Mouse (Mus musculus): Measurements from ENCODE around the gene Zfp710. TPM values are rescaled to one million over a fixed set of nuclear protein-coding genes. Genes with fewer than 3 reads are reported as not detected.

The Zfp710 gene
- polyA plus RNA-seq, 1 experiment from 2014 or later, result 22.6 TPM

DNA sequence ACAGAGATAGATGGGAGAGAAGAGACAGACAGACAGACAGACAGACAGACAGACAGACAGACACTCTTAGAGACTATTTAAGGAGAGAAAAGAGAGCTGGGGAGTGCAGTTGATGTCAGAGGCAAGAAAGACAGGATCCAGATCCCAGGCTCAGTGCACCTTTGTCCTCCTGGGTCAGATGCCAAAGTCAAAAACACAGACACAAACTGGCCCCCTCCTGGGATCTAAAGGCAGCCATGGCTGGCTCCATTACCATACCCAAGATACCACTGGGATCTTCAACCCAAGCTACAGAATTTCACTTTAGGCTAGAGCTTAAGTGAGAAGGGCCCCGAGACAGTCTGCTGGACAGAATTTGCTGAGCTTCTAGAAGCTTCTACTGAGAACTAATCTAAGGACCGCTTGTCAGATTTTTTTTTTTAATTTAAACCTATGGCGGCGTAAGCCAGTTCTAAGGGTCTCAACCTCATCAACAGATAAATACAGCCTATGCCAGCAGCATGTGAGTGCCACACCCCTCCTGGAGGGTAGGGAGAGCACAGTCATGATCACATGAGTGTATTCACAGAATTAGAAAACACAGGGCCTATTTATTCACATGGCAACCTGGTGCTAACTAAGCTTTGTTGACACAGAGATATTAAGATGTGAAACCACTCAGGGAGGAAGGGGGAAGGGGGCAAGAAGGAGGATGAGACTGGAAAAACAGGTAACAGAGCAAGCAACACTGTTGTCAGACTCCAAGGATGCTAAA lies 81.2 kb downstream of the Zfp710 start:
- WGBS, result 91% methylated on average over 4 of the region's 4 CpGs
- Histone ChIP-seq H3K27me3 (ENCODE audit: insufficient read depth, low read length) (no peaks in the 10 kb centered on the region), H3K4me2 (replicated peaks; ENCODE audit: low read depth, low read length) (no peak overlapping the region), H3K36me3 (ENCODE audit: insufficient read depth, low read length) (peaks cover 39% of the 10 kb centered on the region), H3K9me3 (ENCODE audit: low read length) (0 out of 2 replicates have a peak, but pooled peaks cover 7% of the 10 kb centered on the region), H3K9ac (replicated peaks; ENCODE audit: low read length) (no peak overlapping the region), H3K4me1 (ENCODE audit: insufficient read depth, low read length) (0 out of 2 replicates have a peak, but pooled peaks cover under 1% of the 10 kb centered on the region), H3K27ac (ENCODE audit: low read length) (no peak overlapping the region), H3K4me3 (ENCODE audit: low read length) (no peak overlapping the region)
- ATAC-seq (ENCODE audit: low FRiP score, low TSS enrichment), result no peak

DNA sequence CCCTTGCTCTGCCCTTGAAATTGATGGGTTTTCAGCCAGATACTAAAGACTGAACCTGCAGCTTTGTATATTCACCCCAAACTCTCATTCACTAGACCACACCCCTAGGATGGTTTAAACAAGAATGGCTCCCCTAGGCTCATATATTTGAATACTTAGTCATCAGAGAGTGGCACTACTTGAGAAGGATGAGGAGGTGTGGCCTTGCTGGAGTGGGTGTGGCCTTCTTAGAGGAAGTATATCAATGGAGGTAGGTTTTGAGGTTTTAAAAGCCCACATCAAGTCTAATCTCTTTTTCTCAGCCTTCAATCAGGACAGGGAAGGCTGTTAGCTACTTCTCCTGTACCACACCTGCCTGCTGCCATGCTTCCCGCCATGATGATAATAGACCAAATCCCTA lies 81.8 kb downstream of the Zfp710 start:
- ATAC-seq (ENCODE audit: low FRiP score, low TSS enrichment), result no peak
- Histone ChIP-seq H3K4me1 (ENCODE audit: insufficient read depth, low read length) (peaks cover 6% of the 10 kb centered on the region; the same call in 1 of the 2 replicates), H3K27ac (ENCODE audit: low read length) (no peak overlapping the region), H3K4me2 (replicated peaks; ENCODE audit: low read depth, low read length) (no peak overlapping the region), H3K9me3 (ENCODE audit: low read length) (0 out of 2 replicates have a peak, but pooled peaks cover 7% of the 10 kb centered on the region), H3K9ac (replicated peaks; ENCODE audit: low read length) (no peak overlapping the region), H3K27me3 (ENCODE audit: insufficient read depth, low read length) (no peaks in the 10 kb centered on the region), H3K4me3 (ENCODE audit: low read length) (no peak overlapping the region), H3K36me3 (ENCODE audit: insufficient read depth, low read length) (peaks cover 33% of the 10 kb centered on the region)
- WGBS, result 100% methylated on average over 1 of the region's 1 CpGs

GRCm38 (mm10) chr7:80111066-80112045 lies 86.7 kb downstream of the Zfp710 start:
- no peak overlapping the region for H3K4me3 ChIP-seq (ENCODE audit: low read length)
- no peak overlapping the region for H3K4me2 ChIP-seq (replicated peaks; ENCODE audit: low read depth, low read length)
- 0 out of 2 replicates have a peak, but pooled peaks cover 7% of the 10 kb centered on the region for H3K9me3 ChIP-seq (ENCODE audit: low read length)
- H3K36me3 ChIP-seq (ENCODE audit: insufficient read depth, low read length), result peaks cover 19% of the 10 kb centered on the region; the same call in 1 of the 2 replicates
- WGBS, result 77% methylated on average over 9 of the region's 9 CpGs
- ATAC-seq (ENCODE audit: low FRiP score, low TSS enrichment), result no peak
- H3K4me1 ChIP-seq (ENCODE audit: insufficient read depth, low read length), result peaks cover 36% of the 10 kb centered on the region
- H3K9ac ChIP-seq (replicated peaks; ENCODE audit: low read length), result no peak overlapping the region
- no peaks in the 10 kb centered on the region for H3K27me3 ChIP-seq (ENCODE audit: insufficient read depth, low read length)
- H3K27ac ChIP-seq (ENCODE audit: low read length), result no peak overlapping the region

- H3K4me1 ChIP-seq (ENCODE audit: insufficient read depth, low read length), result peaks cover 37% of the 10 kb centered on the region
- no peak for ATAC-seq (ENCODE audit: low FRiP score, low TSS enrichment)
These were observed 89.4 kb downstream of the Zfp710 start for GRCm38 (mm10) chr7:80113989-80114388.

GRCm38 (mm10) chr7:80114451-80115223 lies 90.0 kb downstream of the Zfp710 start:
- WGBS, result under 1% methylated on average over 51 of the region's 52 CpGs
- Histone ChIP-seq H3K36me3 (ENCODE audit: insufficient read depth, low read length) (peaks cover 3% of the 10 kb centered on the region; the same call in 1 of the 2 replicates), H3K27ac (ENCODE audit: low read length) (peak overlapping the region; percentile 98), H3K4me1 (ENCODE audit: insufficient read depth, low read length) (peaks cover 37% of the 10 kb centered on the region), H3K9me3 (ENCODE audit: low read length) (no peaks in the 10 kb centered on the region), H3K27me3 (ENCODE audit: insufficient read depth, low read length) (no peaks in the 10 kb centered on the region), H3K9ac (replicated peaks; ENCODE audit: low read length) (peak overlapping the region; percentile 97), H3K4me3 (ENCODE audit: low read length) (peak overlapping the region; percentile 88), H3K4me2 (replicated peaks; ENCODE audit: low read depth, low read length) (peak overlapping the region; percentile 82)
- peak; percentile 84 for ATAC-seq (ENCODE audit: low FRiP score, low TSS enrichment)

More at GRCm38 (mm10) chr7:80113989-80114388, 89.4 kb downstream of the Zfp710 start:
- Histone ChIP-seq H3K9ac (replicated peaks; ENCODE audit: low read length) (peak overlapping the region; percentile 97), H3K4me3 (ENCODE audit: low read length) (peak overlapping the region; percentile 88), H3K9me3 (ENCODE audit: low read length) (no peaks in the 10 kb centered on the region), H3K36me3 (ENCODE audit: insufficient read depth, low read length) (peaks cover 7% of the 10 kb centered on the region; the same call in 1 of the 2 replicates), H3K27me3 (ENCODE audit: insufficient read depth, low read length) (no peaks in the 10 kb centered on the region), H3K4me2 (replicated peaks; ENCODE audit: low read depth, low read length) (peak overlapping the region; percentile 82), H3K27ac (ENCODE audit: low read length) (peak overlapping the region; percentile 98)
- whole genome bisulfite sequencing, result 3% methylated on average over 10 of the region's 10 CpGs

- peak; percentile 99 for ATAC-seq (ENCODE audit: low FRiP score, low TSS enrichment)
- peaks cover 37% of the 10 kb centered on the region for H3K4me1 ChIP-seq (ENCODE audit: insufficient read depth, low read length)
- H3K9ac ChIP-seq (replicated peaks; ENCODE audit: low read length), result peak within 1 kb of the TSS; percentile 97
- under 1% methylated on average over 28 of the region's 29 CpGs for WGBS
- no peaks in the 10 kb centered on the region; the same call in 1 of the 2 replicates for H3K36me3 ChIP-seq (ENCODE audit: insufficient read depth, low read length)
- peak within 1 kb of the TSS; percentile 88 for H3K4me3 ChIP-seq (ENCODE audit: low read length)
- H3K4me2 ChIP-seq (replicated peaks; ENCODE audit: low read depth, low read length), result peak within 1 kb of the TSS; percentile 82
- H3K27ac ChIP-seq (ENCODE audit: low read length), result peak within 1 kb of the TSS; percentile 98
- H3K27me3 ChIP-seq (ENCODE audit: insufficient read depth, low read length), result no peaks in the 10 kb centered on the region
- no peaks in the 10 kb centered on the region for H3K9me3 ChIP-seq (ENCODE audit: low read length)
These were observed 90.6 kb downstream of the Zfp710 start, which contains the start of gene Idh2 for GRCm38 (mm10) chr7:80115224-80115590. Gene Idh2, minus strand, starts transcription at chr7:80115392.

DNA sequence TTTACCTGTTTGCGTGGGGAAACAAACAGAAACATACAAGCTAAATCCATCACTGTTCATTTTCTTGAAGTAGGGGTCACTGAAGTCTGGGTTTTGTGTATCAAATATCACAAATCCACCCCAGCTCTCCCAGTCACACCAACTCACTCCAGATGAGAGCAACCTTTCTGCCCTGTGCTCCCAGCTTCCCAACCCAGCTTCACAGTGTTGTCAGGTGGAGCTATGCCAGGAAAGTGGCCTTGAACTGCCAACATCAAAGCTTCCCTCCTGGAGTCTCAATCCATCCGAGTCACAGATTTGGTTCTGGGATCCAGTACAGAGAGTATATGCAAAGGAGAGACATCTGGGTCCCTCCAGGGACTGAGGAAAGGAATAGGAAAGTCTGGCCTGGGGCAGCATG lies 91.5 kb downstream of the Zfp710 start:
- Histone ChIP-seq H3K9ac (replicated peaks; ENCODE audit: low read length) (peak overlapping the region; percentile 97), H3K4me1 (ENCODE audit: insufficient read depth, low read length) (peaks cover 35% of the 10 kb centered on the region), H3K4me2 (replicated peaks; ENCODE audit: low read depth, low read length) (peak overlapping the region; percentile 82), H3K36me3 (ENCODE audit: insufficient read depth, low read length) (no peaks in the 10 kb centered on the region), H3K27ac (ENCODE audit: low read length) (no peak overlapping the region), H3K9me3 (ENCODE audit: low read length) (no peaks in the 10 kb centered on the region), H3K4me3 (ENCODE audit: low read length) (peak overlapping the region; percentile 88), H3K27me3 (ENCODE audit: insufficient read depth, low read length) (no peaks in the 10 kb centered on the region)
- WGBS, result 77% methylated on average over 2 of the region's 2 CpGs
- no peak for ATAC-seq (ENCODE audit: low FRiP score, low TSS enrichment)

- Histone ChIP-seq H3K9me3 (ENCODE audit: low read length) (no peaks in the 10 kb centered on the region), H3K36me3 (ENCODE audit: insufficient read depth, low read length) (no peaks in the 10 kb centered on the region), H3K4me2 (replicated peaks; ENCODE audit: low read depth, low read length) (no peak overlapping the region), H3K4me3 (ENCODE audit: low read length) (no peak overlapping the region), H3K27me3 (ENCODE audit: insufficient read depth, low read length) (no peaks in the 10 kb centered on the region), H3K9ac (replicated peaks; ENCODE audit: low read length) (no peak overlapping the region), H3K27ac (ENCODE audit: low read length) (no peak overlapping the region), H3K4me1 (ENCODE audit: insufficient read depth, low read length) (peaks cover 17% of the 10 kb centered on the region)
- 71% methylated on average over 4 of the region's 4 CpGs for WGBS
- no peak for ATAC-seq (ENCODE audit: low FRiP score, low TSS enrichment)
These were observed 94.6 kb downstream of the Zfp710 start for GRCm38 (mm10) chr7:80119198-80119597.

GRCm38 (mm10) chr7:80121083-80121482 lies 96.5 kb downstream of the Zfp710 start:
- H3K4me2 ChIP-seq (replicated peaks; ENCODE audit: low read depth, low read length), result no peak overlapping the region
- 56% methylated on average over 5 of the region's 5 CpGs for WGBS
- no peaks in the 10 kb centered on the region for H3K36me3 ChIP-seq (ENCODE audit: insufficient read depth, low read length)
- H3K9ac ChIP-seq (replicated peaks; ENCODE audit: low read length), result no peak overlapping the region
- H3K9me3 ChIP-seq (ENCODE audit: low read length), result no peaks in the 10 kb centered on the region
- no peak overlapping the region for H3K4me3 ChIP-seq (ENCODE audit: low read length)
- ATAC-seq (ENCODE audit: low FRiP score, low TSS enrichment), result no peak
- no peak overlapping the region for H3K27ac ChIP-seq (ENCODE audit: low read length)
- no peaks in the 10 kb centered on the region for H3K27me3 ChIP-seq (ENCODE audit: insufficient read depth, low read length)
- peaks cover 11% of the 10 kb centered on the region; the same call in 1 of the 2 replicates for H3K4me1 ChIP-seq (ENCODE audit: insufficient read depth, low read length)

Measured in kidney, embryonic 16.5 days (tissue).